Mouse (Mus musculus) ovary, postnatal 10 days (tissue): ENCODE results near the gene Gm20914.
"Not testable (repeated sequence)": the region's sequence is repeated elsewhere in the genome, so short reads cannot be mapped to it uniquely, and the experiment has no call there.

Source experiments
- DNase-seq: peaks from one replicate; pipeline ENCODE4 v3.0.0; 2022; ENCODE audit warnings: low spot score

Gene Gm20914

DNA sequence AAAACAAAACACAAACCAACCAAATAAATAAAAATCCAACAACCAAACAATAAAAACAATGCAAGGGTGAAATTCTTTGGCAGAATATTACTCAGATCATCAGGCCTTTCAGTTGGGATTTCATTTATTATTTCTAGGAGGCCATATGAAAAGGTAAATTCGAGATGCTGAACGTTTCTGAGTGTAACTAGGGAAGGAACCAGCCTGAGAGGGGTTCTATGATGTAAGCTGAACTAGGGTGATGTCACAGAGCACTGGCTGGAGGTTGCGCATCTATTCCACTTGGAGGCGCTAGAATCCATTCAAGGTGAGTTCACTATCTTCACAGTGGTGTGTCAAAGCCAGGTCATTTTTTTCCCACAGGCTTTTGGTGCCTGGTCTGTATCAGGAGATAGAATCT is at the start of gene Gm20914:
Gene Gm20914 (plus strand): TSS at position 301 of the 400 bp plus-strand sequence.
- DNase-seq, result not testable (repeated sequence)
